Mouse (Mus musculus) stomach, embryonic 16.5 days (tissue): ENCODE measurements around the gene Klc1. TPM values are rescaled to one million over a fixed set of nuclear protein-coding genes. Genes with fewer than 3 reads are reported as not detected.

Experiments
- ATAC-seq: fragments of 200-750 bp; cut with Nextera tagmentation; 2 replicates; pipeline ENCODE4 v1.8.0; 2017; ENCODE audit warnings: moderate number of reproducible peaks, moderate TSS enrichment; ENCODE audit not compliant: insufficient read depth, low FRiP score
- H3K27ac ChIP-seq: fragments of 300-500 bp; sonication (generic); 2 replicates; pipeline ENCODE4 v1.5.1; 2014; ENCODE audit warnings: low read length
- H3K27me3 ChIP-seq: fragments of 300-500 bp; sonication (generic); 2 replicates; pipeline ENCODE4 v1.6.1; 2014; ENCODE audit warnings: low read length, control low read depth, mixed read lengths; ENCODE audit not compliant: control insufficient read depth, insufficient read depth
- H3K36me3 ChIP-seq: fragments of 300-500 bp; sonication (generic); 2 replicates; pipeline ENCODE4 v1.6.1; 2014; ENCODE audit warnings: low read length; ENCODE audit not compliant: control insufficient read depth, insufficient read depth
- H3K4me1 ChIP-seq: fragments of 300-500 bp; sonication (generic); 2 replicates; pipeline ENCODE4 v1.6.1; 2014; ENCODE audit warnings: low read length, control low read depth, mixed read lengths; ENCODE audit not compliant: control insufficient read depth, insufficient read depth
- H3K4me2 ChIP-seq: fragments of 300-500 bp; sonication (generic); 2 replicates; pipeline ENCODE4 v1.6.1; 2014; ENCODE audit warnings: low read depth, low read length, mixed read lengths
- H3K4me3 ChIP-seq: fragments of 300-500 bp; sonication (generic); replicated peaks from 2 replicates; pipeline ENCODE4 v1.5.1; 2014; ENCODE audit warnings: mild to moderate bottlenecking, low read length
- H3K9ac ChIP-seq: fragments of 300-500 bp; sonication (generic); 2 replicates; pipeline ENCODE4 v1.6.1; 2014; ENCODE audit warnings: low read length
- H3K9me3 ChIP-seq: fragments of 300-500 bp; sonication (generic); replicated peaks from 2 replicates; pipeline ENCODE4 v1.6.1; 2016; ENCODE audit warnings: low read length, control low read depth; ENCODE audit not compliant: control insufficient read depth
- WGBS: fragments of 180-500 bp; shearing (Covaris S2); extraction: QIAGEN DNeasy Blood & Tissue Kit; methylation state at CpG from one replicate; pipeline ENCODE4 v1.1.7; 2014; 5-methylcytosine and 5-hydroxymethylcytosine counted together
- polyA plus RNA-seq: library from polyadenylated mRNA; unstranded; fragments of >200 nt; fragmentation: Nextera tagmentation; extraction: Ambion mirVana; gene quantifications from 2 replicates; pipeline ENCODE4 v1.2.1, GENCODE M21; 2015

The Klc1 gene
- polyA plus RNA-seq, 1 experiment from 2014 or later = 96.1 TPM

- no peak overlapping the region for H3K4me3 ChIP-seq
- no peak overlapping the region for H3K9ac ChIP-seq
- WGBS = 82% methylated on average over 15 of the region's 15 CpGs
- ATAC-seq = no peak
- peaks cover 37% of the 10 kb centered on the region for H3K36me3 ChIP-seq
- H3K27ac ChIP-seq = no peak overlapping the region
- H3K9me3 ChIP-seq = no peaks in the 10 kb centered on the region
- H3K4me2 ChIP-seq = no peak overlapping the region
- H3K4me1 ChIP-seq = peaks cover 3% of the 10 kb centered on the region
- no peaks in the 10 kb centered on the region for H3K27me3 ChIP-seq
Observed at GRCm38 (mm10) chr12:111774845-111775244, 16.2 kb downstream of the Klc1 start.

- H3K27ac ChIP-seq = no peak overlapping the region
Observed at GRCm38 (mm10) chr12:111777919-111778318, 19.3 kb downstream of the Klc1 start.

DNA sequence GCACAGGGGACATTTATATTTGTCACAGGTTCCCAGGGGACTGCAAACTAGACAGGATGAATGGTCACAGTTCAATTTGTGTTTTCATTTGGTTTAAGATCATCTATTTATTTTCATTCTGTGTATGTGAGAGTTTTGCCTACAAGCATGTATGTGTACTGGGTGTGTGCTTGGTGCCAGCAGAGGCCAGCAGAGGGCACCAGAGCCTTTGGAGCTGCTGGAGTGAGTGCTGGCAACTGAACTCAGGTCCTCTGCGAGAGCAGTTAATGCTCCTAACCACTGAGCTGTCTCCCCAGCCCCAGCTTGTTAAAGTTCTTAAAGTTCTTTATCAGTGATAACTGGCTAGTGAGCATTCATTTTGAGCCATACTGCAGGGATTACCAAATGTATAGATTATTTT lies 20.9 kb downstream of the Klc1 start:
- no peaks in the 10 kb centered on the region for H3K27me3 ChIP-seq
- ATAC-seq = no peak
- no peaks in the 10 kb centered on the region for H3K9me3 ChIP-seq
- H3K4me1 ChIP-seq = no peaks in the 10 kb centered on the region
- H3K4me3 ChIP-seq = no peak overlapping the region
- peaks cover 43% of the 10 kb centered on the region for H3K36me3 ChIP-seq
- H3K4me2 ChIP-seq = no peak overlapping the region
- H3K27ac ChIP-seq = peak overlapping the region; percentile 72
- no peak overlapping the region for H3K9ac ChIP-seq
- 100% methylated on average over 1 of the region's 1 CpGs for WGBS

More at GRCm38 (mm10) chr12:111777919-111778318, 19.3 kb downstream of the Klc1 start:
- no peaks in the 10 kb centered on the region for H3K9me3 ChIP-seq
- H3K27me3 ChIP-seq = no peaks in the 10 kb centered on the region
- H3K4me2 ChIP-seq = no peak overlapping the region
- no peak overlapping the region for H3K9ac ChIP-seq
- no peaks in the 10 kb centered on the region for H3K4me1 ChIP-seq
- WGBS = 84% methylated on average over 13 of the region's 13 CpGs
- H3K4me3 ChIP-seq = no peak overlapping the region
- ATAC-seq = no peak
- peaks cover 42% of the 10 kb centered on the region for H3K36me3 ChIP-seq

DNA sequence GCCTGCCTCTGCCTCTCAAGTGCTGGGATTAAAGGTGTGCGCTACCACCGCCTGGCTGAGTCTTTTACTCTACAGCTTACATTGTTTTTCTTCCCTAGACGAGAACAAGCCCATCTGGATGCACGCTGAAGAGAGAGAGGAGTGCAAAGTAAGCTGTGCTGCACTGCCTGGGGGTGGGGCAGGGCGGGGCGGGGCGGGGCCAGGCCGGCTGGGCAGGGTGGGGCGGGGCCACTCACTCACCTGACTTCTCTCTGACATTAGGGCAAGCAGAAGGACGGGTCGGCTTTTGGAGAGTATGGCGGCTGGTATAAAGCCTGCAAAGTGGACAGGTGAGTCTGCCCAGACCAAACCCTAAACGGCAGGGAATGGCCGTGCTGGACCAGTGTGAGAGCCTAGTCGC lies 26.5 kb downstream of the Klc1 start:
- H3K9ac ChIP-seq = no peak overlapping the region
- peak; percentile 44; the same call in 1 of the 2 replicates for ATAC-seq
- H3K4me2 ChIP-seq = no peak overlapping the region
- H3K4me1 ChIP-seq = no peaks in the 10 kb centered on the region
- peaks cover 34% of the 10 kb centered on the region for H3K36me3 ChIP-seq
- WGBS = 61% methylated on average over 15 of the region's 15 CpGs
- H3K27me3 ChIP-seq = no peaks in the 10 kb centered on the region
- H3K9me3 ChIP-seq = no peaks in the 10 kb centered on the region
- no peak overlapping the region for H3K4me3 ChIP-seq
- H3K27ac ChIP-seq = no peak overlapping the region

DNA sequence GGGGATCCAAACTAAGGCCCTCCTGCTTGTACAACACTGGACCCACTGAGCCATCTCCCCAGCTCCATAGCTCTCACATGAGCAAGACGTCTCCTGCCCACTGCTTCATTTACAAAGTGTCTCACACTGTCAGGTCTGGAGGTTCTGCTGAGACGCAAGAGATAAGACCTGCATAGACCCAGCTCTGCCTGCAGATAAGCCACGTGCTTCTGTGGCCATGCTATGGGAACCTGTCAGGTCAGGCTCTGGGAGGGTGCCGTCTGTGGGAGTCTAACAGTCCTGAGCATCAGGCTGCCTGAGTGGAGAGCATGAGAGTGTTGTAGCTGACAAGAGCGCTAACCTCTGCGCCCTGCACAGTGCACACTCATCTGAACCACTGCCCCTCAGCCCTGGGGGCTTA lies 28.4 kb downstream of the Klc1 start:
- Histone ChIP-seq H3K27me3 (no peaks in the 10 kb centered on the region), H3K36me3 (peaks cover 34% of the 10 kb centered on the region), H3K9me3 (no peaks in the 10 kb centered on the region), H3K4me3 (no peak overlapping the region), H3K4me2 (no peak overlapping the region), H3K27ac (no peak overlapping the region), H3K9ac (no peak overlapping the region), H3K4me1 (no peaks in the 10 kb centered on the region)
- WGBS = 83% methylated on average over 6 of the region's 6 CpGs
- no peak for ATAC-seq

- Histone ChIP-seq H3K9me3 (no peaks in the 10 kb centered on the region), H3K27ac (no peak overlapping the region), H3K27me3 (no peaks in the 10 kb centered on the region), H3K4me3 (no peak overlapping the region), H3K4me2 (no peak overlapping the region), H3K36me3 (peaks cover 29% of the 10 kb centered on the region), H3K4me1 (peaks cover 3% of the 10 kb centered on the region; the same call in 1 of the 2 replicates), H3K9ac (no peak overlapping the region)
- 85% methylated on average over 5 of the region's 5 CpGs for WGBS
- no peak for ATAC-seq
Observed at GRCm38 (mm10) chr12:111790090-111790489, 31.4 kb downstream of the Klc1 start.

- H3K4me2 ChIP-seq = no peak overlapping the region
- no peaks in the 10 kb centered on the region for H3K9me3 ChIP-seq
- H3K4me1 ChIP-seq = peaks cover 3% of the 10 kb centered on the region; the same call in 1 of the 2 replicates
- peaks cover 34% of the 10 kb centered on the region for H3K36me3 ChIP-seq
- WGBS = 85% methylated on average over 7 of the region's 7 CpGs
- no peaks in the 10 kb centered on the region for H3K27me3 ChIP-seq
- ATAC-seq = no peak
- H3K27ac ChIP-seq = no peak overlapping the region
- no peak overlapping the region for H3K4me3 ChIP-seq
- no peak overlapping the region for H3K9ac ChIP-seq
Observed at GRCm38 (mm10) chr12:111790631-111791030, 32.0 kb downstream of the Klc1 start.

GRCm38 (mm10) chr12:111791474-111792104 lies 32.9 kb downstream of the Klc1 start:
- ATAC-seq = no peak
- H3K4me3 ChIP-seq = no peak overlapping the region
- H3K4me2 ChIP-seq = no peak overlapping the region
- H3K36me3 ChIP-seq = peaks cover 37% of the 10 kb centered on the region
- peaks cover 3% of the 10 kb centered on the region; the same call in 1 of the 2 replicates for H3K4me1 ChIP-seq
- H3K27ac ChIP-seq = no peak overlapping the region
- no peaks in the 10 kb centered on the region for H3K27me3 ChIP-seq
- H3K9me3 ChIP-seq = no peaks in the 10 kb centered on the region
- 88% methylated on average over 13 of the region's 13 CpGs for WGBS
- no peak overlapping the region for H3K9ac ChIP-seq

DNA sequence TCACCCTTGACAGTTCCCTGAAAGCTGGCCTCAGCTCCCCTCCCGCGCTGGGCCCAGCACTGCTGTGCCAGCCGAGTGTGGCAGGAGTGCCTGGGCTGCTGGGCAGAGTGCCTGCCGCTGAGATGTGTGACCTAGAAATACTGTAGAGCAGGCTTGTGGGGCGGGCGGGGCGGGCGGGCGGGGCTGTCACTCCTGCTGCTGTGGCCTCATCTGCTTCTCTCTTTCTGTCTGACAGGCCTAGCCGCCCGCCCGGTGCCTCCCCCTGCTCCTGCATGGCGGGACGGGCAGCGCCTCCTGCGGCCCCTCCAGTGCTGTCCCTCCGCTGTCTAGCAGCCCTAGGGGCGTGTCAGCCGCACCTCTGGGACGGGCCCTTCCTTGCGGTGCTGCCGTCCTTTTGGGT lies 35.5 kb downstream of the Klc1 start:
- Histone ChIP-seq H3K4me2 (no peak overlapping the region), H3K36me3 (peaks cover 36% of the 10 kb centered on the region), H3K9ac (peak overlapping the region; percentile 16; the same call in 1 of the 2 replicates), H3K27ac (0 out of 2 replicates have a peak overlapping the region, but pooled peaks have one; percentile 15), H3K4me3 (no peak overlapping the region), H3K9me3 (no peaks in the 10 kb centered on the region), H3K27me3 (no peaks in the 10 kb centered on the region), H3K4me1 (peaks cover 3% of the 10 kb centered on the region; the same call in 1 of the 2 replicates)
- peak; percentile 71; the same call in 1 of the 2 replicates for ATAC-seq
- 62% methylated on average over 22 of the region's 22 CpGs for WGBS
